Mouse (Mus musculus) CH12.LX (cell line): ENCODE results near the gene Olfr1229. TPM values are rescaled to one million over a fixed set of nuclear protein-coding genes. Genes with fewer than 3 reads are reported as not detected.

Experiments
- polyA plus RNA-seq: library from polyadenylated mRNA; unstranded; fragments of >175 nt; gene quantifications from 2 replicates; pipeline ENCODE4 v1.2.1, GENCODE M21; 2012; ENCODE audit warnings: low read depth; ENCODE audit not compliant: insufficient read length
- total RNA-seq, 2 experiments: library from RNA; depleted of rRNA; stranded (reverse); fragments of 300-350 nt in 1 of 2; fragments of >200 nt in 1 of 2; gene quantifications; 2 replicates each; pipeline ENCODE4 v1.2.3; 2012 to 2014

Gene Olfr1229
- total and polyA plus RNA-seq, 3 experiments = not detected

Other genes with a start within 250 kb of the Olfr1229 start
Only the 20 nearest of the 21 such genes appear.
- gene Olfr1218, start 226.8 kb downstream of the Olfr1229 start, total RNA-seq (2012; rRNA removed) = not detected in 2 replicates
- not detected in 2 replicates for gene Olfr1218, start 226.8 kb downstream of the Olfr1229 start, total RNA-seq (2014; rRNA removed)
- not detected in 2 replicates for gene Olfr1218, start 226.8 kb downstream of the Olfr1229 start, polyA plus RNA-seq
- not detected in 2 replicates for gene Olfr1219, start 204.5 kb downstream of the Olfr1229 start, total RNA-seq (2012; rRNA removed)
- gene Olfr1219, start 204.5 kb downstream of the Olfr1229 start, total RNA-seq (2014; rRNA removed) = not detected in 2 replicates
- not detected in 2 replicates for gene Olfr1219, start 204.5 kb downstream of the Olfr1229 start, polyA plus RNA-seq
- gene Olfr1220, start 181.2 kb downstream of the Olfr1229 start, total RNA-seq (2012; rRNA removed) = not detected in 2 replicates
- gene Olfr1220, start 181.2 kb downstream of the Olfr1229 start, total RNA-seq (2014; rRNA removed) = not detected in 2 replicates
- not detected in 2 replicates for gene Olfr1220, start 181.2 kb downstream of the Olfr1229 start, polyA plus RNA-seq
- not detected in 2 replicates for gene Olfr1221, start 170.7 kb downstream of the Olfr1229 start, total RNA-seq (2012; rRNA removed)
- not detected in 2 replicates for gene Olfr1221, start 170.7 kb downstream of the Olfr1229 start, total RNA-seq (2014; rRNA removed)
- not detected in 2 replicates for gene Olfr1221, start 170.7 kb downstream of the Olfr1229 start, polyA plus RNA-seq
- not detected in 2 replicates for gene Olfr1222, start 155.0 kb downstream of the Olfr1229 start, total RNA-seq (2012; rRNA removed)
- not detected in 2 replicates for gene Olfr1222, start 155.0 kb downstream of the Olfr1229 start, total RNA-seq (2014; rRNA removed)
- gene Olfr1222, start 155.0 kb downstream of the Olfr1229 start, polyA plus RNA-seq = not detected in 2 replicates
- gene Olfr1223, start 136.5 kb downstream of the Olfr1229 start, total RNA-seq (2012; rRNA removed) = not detected in 2 replicates
- gene Olfr1223, start 136.5 kb downstream of the Olfr1229 start, total RNA-seq (2014; rRNA removed) = not detected in 2 replicates
- not detected in 2 replicates for gene Olfr1223, start 136.5 kb downstream of the Olfr1229 start, polyA plus RNA-seq
- not detected in 2 replicates for gene Olfr1224-ps1, start 123.9 kb downstream of the Olfr1229 start, total RNA-seq (2012; rRNA removed)
- gene Olfr1224-ps1, start 123.9 kb downstream of the Olfr1229 start, total RNA-seq (2014; rRNA removed) = not detected in 2 replicates
- not detected in 2 replicates for gene Olfr1224-ps1, start 123.9 kb downstream of the Olfr1229 start, polyA plus RNA-seq
- gene Olfr1225, start 113.3 kb downstream of the Olfr1229 start, total RNA-seq (2012; rRNA removed) = not detected in 2 replicates
- not detected in 2 replicates for gene Olfr1225, start 113.3 kb downstream of the Olfr1229 start, total RNA-seq (2014; rRNA removed)
- gene Olfr1225, start 113.3 kb downstream of the Olfr1229 start, polyA plus RNA-seq = not detected in 2 replicates
- gene Olfr1226, start 88.0 kb downstream of the Olfr1229 start, total RNA-seq (2012; rRNA removed) = not detected in 2 replicates
- gene Olfr1226, start 88.0 kb downstream of the Olfr1229 start, total RNA-seq (2014; rRNA removed) = not detected in 2 replicates
- not detected in 2 replicates for gene Olfr1226, start 88.0 kb downstream of the Olfr1229 start, polyA plus RNA-seq
- gene Olfr1228, start 34.0 kb downstream of the Olfr1229 start, total RNA-seq (2012; rRNA removed) = not detected in 2 replicates
- gene Olfr1228, start 34.0 kb downstream of the Olfr1229 start, total RNA-seq (2014; rRNA removed) = not detected in 2 replicates
- gene Olfr1228, start 34.0 kb downstream of the Olfr1229 start, polyA plus RNA-seq = not detected in 2 replicates
- not detected in 2 replicates for gene Olfr1230, start 9.3 kb upstream of the Olfr1229 start, total RNA-seq (2012; rRNA removed)
- gene Olfr1230, start 9.3 kb upstream of the Olfr1229 start, total RNA-seq (2014; rRNA removed) = not detected in 2 replicates
- gene Olfr1230, start 9.3 kb upstream of the Olfr1229 start, polyA plus RNA-seq = not detected in 2 replicates
- gene Olfr1231, start 19.1 kb upstream of the Olfr1229 start, total RNA-seq (2012; rRNA removed) = not detected in 2 replicates
- gene Olfr1231, start 19.1 kb upstream of the Olfr1229 start, total RNA-seq (2014; rRNA removed) = not detected in 2 replicates
- not detected in 2 replicates for gene Olfr1231, start 19.1 kb upstream of the Olfr1229 start, polyA plus RNA-seq
- not detected in 2 replicates for gene Olfr1232, start 41.7 kb upstream of the Olfr1229 start, total RNA-seq (2012; rRNA removed)
- gene Olfr1232, start 41.7 kb upstream of the Olfr1229 start, total RNA-seq (2014; rRNA removed) = not detected in 2 replicates
- gene Olfr1232, start 41.7 kb upstream of the Olfr1229 start, polyA plus RNA-seq = not detected in 2 replicates
- gene Olfr1233, start 54.4 kb upstream of the Olfr1229 start, total RNA-seq (2012; rRNA removed) = not detected in 2 replicates
- not detected in 2 replicates for gene Olfr1233, start 54.4 kb upstream of the Olfr1229 start, total RNA-seq (2014; rRNA removed)
- gene Olfr1233, start 54.4 kb upstream of the Olfr1229 start, polyA plus RNA-seq = not detected in 2 replicates
- not detected in 2 replicates for gene Olfr1234, start 76.9 kb upstream of the Olfr1229 start, total RNA-seq (2012; rRNA removed)
- gene Olfr1234, start 76.9 kb upstream of the Olfr1229 start, total RNA-seq (2014; rRNA removed) = not detected in 2 replicates
- not detected in 2 replicates for gene Olfr1234, start 76.9 kb upstream of the Olfr1229 start, polyA plus RNA-seq
- gene Olfr1238, start 121.7 kb upstream of the Olfr1229 start, total RNA-seq (2012; rRNA removed) = not detected in 2 replicates
- not detected in 2 replicates for gene Olfr1238, start 121.7 kb upstream of the Olfr1229 start, total RNA-seq (2014; rRNA removed)
- gene Olfr1238, start 121.7 kb upstream of the Olfr1229 start, polyA plus RNA-seq = not detected in 2 replicates
- gene Olfr1239, start 132.4 kb upstream of the Olfr1229 start, total RNA-seq (2012; rRNA removed) = not detected in 2 replicates
- not detected in 2 replicates for gene Olfr1239, start 132.4 kb upstream of the Olfr1229 start, total RNA-seq (2014; rRNA removed)
- gene Olfr1239, start 132.4 kb upstream of the Olfr1229 start, polyA plus RNA-seq = not detected in 2 replicates
- gene Olfr1240, start 155.0 kb upstream of the Olfr1229 start, total RNA-seq (2012; rRNA removed) = not detected in 2 replicates
- gene Olfr1240, start 155.0 kb upstream of the Olfr1229 start, total RNA-seq (2014; rRNA removed) = not detected in 2 replicates
- not detected in 2 replicates for gene Olfr1240, start 155.0 kb upstream of the Olfr1229 start, polyA plus RNA-seq
- gene Olfr1241, start 199.1 kb upstream of the Olfr1229 start, total RNA-seq (2012; rRNA removed) = not detected in 2 replicates
- not detected in 2 replicates for gene Olfr1241, start 199.1 kb upstream of the Olfr1229 start, total RNA-seq (2014; rRNA removed)
- not detected in 2 replicates for gene Olfr1241, start 199.1 kb upstream of the Olfr1229 start, polyA plus RNA-seq
- gene Olfr1242, start 210.3 kb upstream of the Olfr1229 start, total RNA-seq (2012; rRNA removed) = not detected in 2 replicates
- gene Olfr1242, start 210.3 kb upstream of the Olfr1229 start, total RNA-seq (2014; rRNA removed) = not detected in 2 replicates
- gene Olfr1242, start 210.3 kb upstream of the Olfr1229 start, polyA plus RNA-seq = not detected in 2 replicates